Mouse (Mus musculus) limb, embryonic 13.5 days (tissue): ENCODE data around the gene Arhgef28. TPM values are rescaled to one million over a fixed set of nuclear protein-coding genes. Genes with fewer than 3 reads are reported as not detected.
"Not testable (repeated sequence)": the region's sequence is repeated elsewhere in the genome, so short reads cannot be mapped to it uniquely, and the experiment has no call there.

Source experiments
- ATAC-seq: fragments of 200-750 bp; cut with Nextera tagmentation; 2 replicates; pipeline ENCODE4 v1.8.0; 2017; ENCODE audit warnings: low read depth, moderate number of reproducible peaks, moderate TSS enrichment; ENCODE audit not compliant: low FRiP score
- H3K27ac ChIP-seq: fragments of 300-500 bp; sonication (generic); 2 replicates; pipeline ENCODE4 v1.5.1; 2015; ENCODE audit warnings: inconsistent platforms, mild to moderate bottlenecking, moderate library complexity
- H3K27me3 ChIP-seq: fragments of 300-500 bp; sonication (generic); 2 replicates; pipeline ENCODE4 v1.6.1; 2015; ENCODE audit warnings: mild to moderate bottlenecking, inconsistent platforms
- H3K36me3 ChIP-seq: fragments of 300-500 bp; sonication (generic); 2 replicates; pipeline ENCODE4 v1.6.1; 2015; ENCODE audit warnings: inconsistent platforms, mild to moderate bottlenecking, moderate library complexity
- H3K4me1 ChIP-seq: fragments of 300-500 bp; sonication (generic); 2 replicates; pipeline ENCODE4 v1.6.1; 2015; ENCODE audit warnings: inconsistent platforms
- H3K4me2 ChIP-seq: fragments of 300-500 bp; sonication (generic); replicated peaks from 2 replicates; pipeline ENCODE4 v1.6.1; 2015; ENCODE audit warnings: inconsistent platforms, mild to moderate bottlenecking, moderate library complexity
- H3K4me3 ChIP-seq: fragments of 300-500 bp; sonication (generic); 2 replicates; pipeline ENCODE4 v1.5.1; 2015; ENCODE audit warnings: moderate library complexity, mild to moderate bottlenecking, inconsistent platforms
- H3K9ac ChIP-seq: fragments of 300-500 bp; sonication (generic); 2 replicates; pipeline ENCODE4 v1.6.1; 2015; ENCODE audit warnings: mild to moderate bottlenecking, inconsistent platforms
- H3K9me3 ChIP-seq: fragments of 300-500 bp; sonication (generic); 2 replicates; pipeline ENCODE4 v1.6.1; 2016; ENCODE audit warnings: inconsistent platforms
- WGBS: fragments of 180-500 bp; shearing (Covaris S2); methylation state at CpG from one replicate; pipeline ENCODE4 v1.1.7; 2015; 5-methylcytosine and 5-hydroxymethylcytosine counted together
- polyA plus RNA-seq: library from polyadenylated mRNA; unstranded; fragments of >200 nt; fragmentation: Nextera tagmentation; extraction: Ambion mirVana; gene quantifications from 2 replicates; pipeline ENCODE4 v1.2.1, GENCODE M21; 2015

Gene Arhgef28
- polyA plus RNA-seq, 1 experiment from 2014 or later, result 26.2 TPM

DNA sequence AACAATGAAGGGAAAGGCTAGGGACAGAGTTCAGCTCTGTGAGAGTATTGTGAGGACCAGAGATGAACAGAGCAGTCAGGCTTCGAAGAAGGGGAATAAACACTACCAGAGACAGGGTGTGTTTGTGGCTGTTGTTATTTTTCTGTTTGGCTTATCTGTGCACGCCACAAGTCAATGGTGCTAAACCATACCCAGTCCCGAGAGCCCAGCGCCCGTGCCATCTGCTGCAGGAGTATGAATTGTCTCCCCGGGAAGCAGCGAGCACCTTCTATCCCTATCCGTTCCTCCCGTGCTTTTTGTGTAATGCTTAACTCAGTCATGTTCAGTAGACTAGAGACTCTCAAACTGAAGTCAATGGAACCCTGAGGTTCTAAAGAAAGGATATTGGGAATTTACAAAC lies 112.8 kb downstream of the Arhgef28 start:
- 82% methylated on average over 9 of the region's 9 CpGs for WGBS
- Histone ChIP-seq H3K27ac (peak overlapping the region; percentile 33; the same call in 1 of the 2 replicates), H3K4me3 (no peak overlapping the region), H3K27me3 (no peaks in the 10 kb centered on the region; the same call in 1 of the 2 replicates), H3K9ac (no peak overlapping the region), H3K4me2 (no peak overlapping the region), H3K9me3 (no peaks in the 10 kb centered on the region), H3K36me3 (no peaks in the 10 kb centered on the region), H3K4me1 (peaks cover 28% of the 10 kb centered on the region)
- no peak for ATAC-seq

DNA sequence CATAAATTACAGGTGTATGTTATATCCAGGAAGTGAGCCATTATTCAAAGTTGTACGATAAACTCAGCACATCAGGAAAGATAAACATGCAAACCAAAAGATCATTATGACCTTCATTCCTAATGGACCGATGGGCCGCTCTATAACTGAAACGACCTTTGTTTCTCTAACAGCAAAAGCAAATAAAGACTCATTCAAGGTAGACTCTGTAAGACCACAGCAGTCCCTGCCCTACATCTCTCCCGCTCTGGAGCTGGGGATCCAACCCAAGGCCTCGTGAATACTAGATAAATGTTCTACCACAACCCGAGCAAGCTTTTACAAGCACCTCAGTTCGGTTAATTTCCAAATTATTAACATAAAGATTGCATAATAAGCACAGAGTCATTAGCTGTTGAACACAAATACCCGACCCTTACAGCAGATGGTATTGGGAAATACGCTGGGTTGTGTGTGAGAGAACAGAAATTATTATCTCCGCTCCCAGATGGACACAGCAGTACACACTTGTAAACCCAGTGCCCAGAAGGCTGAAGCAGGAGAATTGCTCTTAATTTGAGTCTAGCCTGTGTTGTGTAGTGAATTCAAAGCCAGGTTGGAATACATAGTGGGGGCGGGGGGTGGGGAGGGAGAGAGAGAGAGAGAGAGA lies 113.8 kb downstream of the Arhgef28 start:
- WGBS, result 86% methylated on average over 12 of the region's 12 CpGs
- no peaks in the 10 kb centered on the region for H3K9me3 ChIP-seq

DNA sequence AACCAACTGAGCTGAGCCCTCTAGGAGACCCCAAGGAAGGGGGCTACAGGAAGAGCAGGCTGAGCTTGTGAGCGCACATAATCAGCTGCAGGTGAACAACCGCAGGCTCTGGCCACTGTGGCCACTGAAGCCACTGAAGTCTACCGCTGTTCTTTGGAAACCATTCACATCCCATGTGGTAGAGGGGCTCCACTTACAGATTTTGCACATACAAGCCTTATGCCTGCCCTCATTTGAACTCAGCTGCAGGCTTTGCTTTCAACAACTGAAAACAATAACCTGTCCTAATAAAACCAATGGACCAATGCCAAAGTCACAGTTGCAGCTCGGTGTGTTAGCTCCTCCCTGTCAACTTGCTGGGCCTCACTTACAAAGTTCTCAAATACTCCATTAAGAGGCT lies 126.6 kb downstream of the Arhgef28 start:
- 41% methylated on average over 4 of the region's 4 CpGs for WGBS
- Histone ChIP-seq H3K36me3 (no peaks in the 10 kb centered on the region), H3K27ac (0 out of 2 replicates have a peak overlapping the region, but pooled peaks have one; percentile 10)

More for the DNA sequence above, 113.8 kb downstream of the Arhgef28 start:
- no peak for ATAC-seq
- no peak overlapping the region for H3K4me3 ChIP-seq
- no peak overlapping the region for H3K27ac ChIP-seq
- H3K27me3 ChIP-seq, result no peaks in the 10 kb centered on the region; the same call in 1 of the 2 replicates
- no peak overlapping the region for H3K9ac ChIP-seq
- H3K4me1 ChIP-seq, result peaks cover 28% of the 10 kb centered on the region
- no peak overlapping the region for H3K4me2 ChIP-seq
- H3K36me3 ChIP-seq, result no peaks in the 10 kb centered on the region

DNA sequence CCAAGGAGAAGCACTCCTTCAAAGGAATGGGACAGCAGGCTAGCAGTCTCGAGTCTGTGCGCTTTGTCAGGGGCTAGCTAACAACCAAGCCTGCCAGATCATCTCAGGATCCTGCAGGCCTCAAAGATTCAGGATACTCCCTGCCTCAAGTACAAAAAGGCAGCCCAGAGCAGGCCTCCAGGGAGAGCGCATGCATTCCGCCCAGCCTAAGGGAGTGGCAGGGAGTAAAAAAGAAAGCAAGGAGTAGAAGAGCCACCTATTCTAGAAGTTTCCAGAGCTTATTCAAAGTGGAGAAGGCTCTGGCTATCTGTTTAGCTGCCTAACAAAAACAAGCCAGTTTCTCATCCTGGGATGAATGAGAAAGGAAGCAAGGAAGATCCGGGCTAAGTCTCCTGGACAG lies 128.0 kb downstream of the Arhgef28 start:
- H3K27ac ChIP-seq, result no peak overlapping the region
- WGBS, result 79% methylated on average over 5 of the region's 5 CpGs
- H3K9ac ChIP-seq, result no peak overlapping the region
- H3K4me2 ChIP-seq, result no peak overlapping the region
- no peaks in the 10 kb centered on the region for H3K27me3 ChIP-seq
- ATAC-seq, result no peak
- H3K36me3 ChIP-seq, result no peaks in the 10 kb centered on the region
- H3K4me1 ChIP-seq, result peaks cover 10% of the 10 kb centered on the region
- H3K9me3 ChIP-seq, result no peaks in the 10 kb centered on the region
- H3K4me3 ChIP-seq, result no peak overlapping the region

More for the DNA sequence above, 126.6 kb downstream of the Arhgef28 start:
- ATAC-seq, result peak; percentile 64; the same call in 1 of the 2 replicates
- H3K4me1 ChIP-seq, result peaks cover 10% of the 10 kb centered on the region
- H3K4me3 ChIP-seq, result no peak overlapping the region
- no peaks in the 10 kb centered on the region for H3K9me3 ChIP-seq
- H3K4me2 ChIP-seq, result no peak overlapping the region
- no peaks in the 10 kb centered on the region for H3K27me3 ChIP-seq
- no peak overlapping the region for H3K9ac ChIP-seq

DNA sequence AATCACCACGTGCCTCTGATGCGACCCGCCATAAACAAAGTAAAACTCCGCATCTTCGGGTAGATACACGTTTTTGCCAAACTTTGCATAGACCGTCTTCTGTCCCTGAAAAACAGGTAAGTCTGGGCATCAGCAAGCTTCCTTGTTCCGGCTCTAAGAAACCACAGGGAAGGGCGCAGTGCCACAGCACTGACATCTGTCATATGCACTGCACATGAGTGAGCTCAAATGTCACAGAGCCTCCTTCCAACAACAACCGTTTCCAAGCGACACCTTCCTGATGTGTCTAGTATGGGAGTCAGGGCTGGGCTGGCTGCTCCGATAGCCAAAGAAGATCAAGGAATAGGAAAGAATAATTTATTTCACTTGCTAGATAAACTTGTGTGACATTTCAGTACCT lies 129.0 kb downstream of the Arhgef28 start:
- Histone ChIP-seq H3K9ac (no peak overlapping the region), H3K4me2 (no peak overlapping the region), H3K36me3 (no peaks in the 10 kb centered on the region), H3K4me1 (peaks cover 10% of the 10 kb centered on the region), H3K27me3 (no peaks in the 10 kb centered on the region), H3K27ac (no peak overlapping the region), H3K9me3 (no peaks in the 10 kb centered on the region), H3K4me3 (no peak overlapping the region)
- WGBS, result 89% methylated on average over 12 of the region's 12 CpGs
- ATAC-seq, result no peak

DNA sequence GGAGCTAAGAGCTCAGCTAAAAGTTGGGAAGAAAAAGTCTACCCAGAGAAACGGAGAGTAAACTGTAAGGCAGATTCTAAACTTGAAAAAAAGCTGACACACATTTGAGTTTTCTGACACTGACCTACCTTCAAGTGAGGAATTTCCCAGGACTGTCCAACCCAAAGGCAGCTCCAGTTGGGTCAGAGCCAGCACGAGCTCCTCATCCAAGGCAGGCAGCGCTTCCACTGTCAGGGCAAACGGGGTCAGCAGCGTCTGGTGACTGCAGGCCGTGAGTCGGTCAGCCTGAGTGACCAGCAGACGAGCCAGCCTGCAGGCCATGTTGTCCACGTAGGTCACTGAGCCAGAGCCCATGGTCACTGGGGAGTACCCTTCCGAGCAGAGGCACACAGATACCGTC lies 131.4 kb downstream of the Arhgef28 start:
- Histone ChIP-seq H3K27ac (no peak overlapping the region), H3K4me1 (peaks cover 9% of the 10 kb centered on the region), H3K9ac (no peak overlapping the region), H3K27me3 (no peaks in the 10 kb centered on the region), H3K4me2 (no peak overlapping the region), H3K9me3 (no peaks in the 10 kb centered on the region), H3K4me3 (no peak overlapping the region), H3K36me3 (no peaks in the 10 kb centered on the region)
- WGBS, result 79% methylated on average over 11 of the region's 11 CpGs
- ATAC-seq, result no peak

DNA sequence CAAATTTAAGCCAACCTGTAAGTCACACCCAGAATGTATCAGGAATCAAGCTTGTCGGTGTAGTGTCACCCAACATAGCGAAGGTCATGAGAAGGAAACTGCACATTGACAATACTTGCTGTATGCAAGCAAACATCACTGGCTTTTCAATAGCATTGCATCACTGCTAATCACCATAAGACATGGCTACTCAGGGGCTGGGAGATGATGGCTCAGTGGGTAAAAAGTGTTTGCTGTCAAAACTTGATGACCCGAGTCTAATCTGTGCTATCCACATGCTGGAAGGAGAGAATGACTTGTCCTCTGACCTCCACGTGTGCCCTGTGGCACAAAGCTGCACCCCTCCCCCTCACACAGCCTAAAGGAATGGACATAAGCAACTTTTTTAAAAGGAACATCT lies 133.0 kb downstream of the Arhgef28 start:
- Histone ChIP-seq H3K4me2 (no peak overlapping the region), H3K9ac (no peak overlapping the region), H3K4me3 (no peak overlapping the region), H3K9me3 (no peaks in the 10 kb centered on the region), H3K27ac (no peak overlapping the region), H3K36me3 (no peaks in the 10 kb centered on the region), H3K4me1 (no peaks in the 10 kb centered on the region), H3K27me3 (no peaks in the 10 kb centered on the region)
- no peak for ATAC-seq
- 85% methylated on average over 4 of the region's 4 CpGs for WGBS

DNA sequence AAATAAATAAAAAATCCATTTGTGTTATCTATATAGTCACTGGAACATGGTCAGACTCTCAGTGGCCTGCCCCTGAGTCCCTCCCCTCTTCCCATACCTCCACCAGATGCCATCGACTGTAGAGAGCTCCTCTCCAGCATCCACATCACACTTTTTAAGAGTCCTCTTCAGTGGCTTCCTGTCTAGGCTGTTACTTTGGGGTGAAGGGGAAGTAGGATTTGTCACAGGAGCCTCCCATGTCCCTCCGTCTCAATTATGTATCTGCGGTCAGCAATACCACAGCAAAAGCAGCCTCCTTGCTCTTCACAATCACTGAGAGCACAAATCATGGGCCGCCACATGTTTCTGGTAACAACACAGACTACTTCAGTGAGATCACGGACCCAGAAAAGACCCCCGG lies 135.8 kb downstream of the Arhgef28 start:
- no peak overlapping the region for H3K9ac ChIP-seq
- H3K4me2 ChIP-seq, result no peak overlapping the region
- no peaks in the 10 kb centered on the region for H3K4me1 ChIP-seq
- H3K36me3 ChIP-seq, result no peaks in the 10 kb centered on the region
- ATAC-seq, result no peak
- no peaks in the 10 kb centered on the region for H3K27me3 ChIP-seq
- no peak overlapping the region for H3K27ac ChIP-seq
- no peaks in the 10 kb centered on the region for H3K9me3 ChIP-seq
- no peak overlapping the region for H3K4me3 ChIP-seq
- 89% methylated on average over 6 of the region's 6 CpGs for WGBS

DNA sequence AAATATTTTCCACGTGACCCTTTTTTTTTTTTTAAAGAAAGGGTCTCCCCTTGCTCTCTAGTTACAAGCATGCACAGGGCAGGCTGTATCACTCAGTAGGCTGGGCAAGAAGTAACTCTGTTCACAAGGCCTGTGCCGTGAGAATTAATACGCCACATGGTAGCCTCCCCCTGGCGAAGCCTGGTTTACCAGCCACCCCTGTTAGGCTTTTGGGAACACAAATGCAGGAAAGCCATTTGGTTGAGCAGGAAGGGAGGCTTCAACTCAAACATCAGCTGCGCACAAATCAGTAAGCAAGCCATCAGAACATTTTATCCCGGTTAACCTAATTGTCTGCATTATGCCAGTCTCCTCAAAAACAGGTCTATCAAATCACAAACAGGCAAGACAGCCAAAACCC lies 136.6 kb downstream of the Arhgef28 start:
- H3K4me3 ChIP-seq, result no peak overlapping the region
- no peaks in the 10 kb centered on the region for H3K9me3 ChIP-seq
- no peaks in the 10 kb centered on the region for H3K4me1 ChIP-seq
- no peak overlapping the region for H3K9ac ChIP-seq
- no peaks in the 10 kb centered on the region for H3K36me3 ChIP-seq
- no peak for ATAC-seq
- WGBS, result 89% methylated on average over 6 of the region's 6 CpGs
- no peak overlapping the region for H3K4me2 ChIP-seq
- H3K27me3 ChIP-seq, result no peaks in the 10 kb centered on the region
- H3K27ac ChIP-seq, result no peak overlapping the region

DNA sequence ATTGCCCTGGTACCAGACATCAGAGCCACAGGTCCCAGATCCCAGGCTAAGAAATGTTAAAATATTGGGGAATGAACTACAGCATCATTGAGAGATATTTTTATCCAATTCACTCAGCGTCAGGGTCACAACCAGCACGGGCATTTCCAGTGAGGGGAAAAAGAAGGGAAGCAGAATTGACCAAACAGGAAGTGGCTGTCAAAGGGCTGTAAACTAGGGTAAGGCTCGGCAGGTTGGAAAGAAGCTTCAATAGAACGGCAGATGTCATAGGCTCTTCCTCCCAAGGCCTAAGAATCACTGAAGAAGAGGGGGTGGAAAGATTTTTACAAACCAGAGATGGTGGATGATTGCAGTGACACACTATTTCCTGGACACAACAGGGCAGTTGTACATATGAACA lies 143.4 kb downstream of the Arhgef28 start:
- no peak overlapping the region for H3K4me3 ChIP-seq
- WGBS, result 39% methylated on average over 4 of the region's 4 CpGs
- H3K27ac ChIP-seq, result no peak overlapping the region
- no peak overlapping the region for H3K9ac ChIP-seq
- no peaks in the 10 kb centered on the region for H3K36me3 ChIP-seq
- H3K27me3 ChIP-seq, result no peaks in the 10 kb centered on the region
- H3K4me1 ChIP-seq, result no peaks in the 10 kb centered on the region
- ATAC-seq, result no peak
- peaks cover 6% of the 10 kb centered on the region; the same call in 1 of the 2 replicates for H3K9me3 ChIP-seq
- H3K4me2 ChIP-seq, result no peak overlapping the region

DNA sequence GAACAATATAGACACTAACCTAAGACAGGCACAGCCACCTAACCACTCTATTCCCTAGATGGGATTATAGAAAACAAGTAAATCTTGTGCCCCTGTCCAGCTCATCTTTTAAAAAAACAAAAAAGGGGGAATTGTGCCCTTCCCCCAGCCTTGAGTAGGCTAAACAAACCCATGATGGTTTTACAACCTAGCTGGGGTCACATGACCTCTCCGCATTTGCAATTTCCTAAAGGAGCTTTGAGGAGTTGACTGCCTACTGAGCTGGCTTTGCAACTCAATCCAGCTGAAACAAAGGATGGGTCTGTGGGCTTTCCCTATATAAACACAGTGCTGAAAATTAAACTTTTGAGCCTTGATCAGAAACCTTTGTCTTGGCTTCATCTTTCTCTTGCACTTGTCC lies 146.1 kb downstream of the Arhgef28 start:
- not testable (repeated sequence) for H3K27ac ChIP-seq, H3K4me2 ChIP-seq, H3K9me3 ChIP-seq, H3K27me3 ChIP-seq, ATAC-seq, H3K4me1 ChIP-seq, H3K9ac ChIP-seq, H3K4me3 ChIP-seq, H3K36me3 ChIP-seq
- WGBS, result 71% methylated on average over 1 of the region's 1 CpGs

DNA sequence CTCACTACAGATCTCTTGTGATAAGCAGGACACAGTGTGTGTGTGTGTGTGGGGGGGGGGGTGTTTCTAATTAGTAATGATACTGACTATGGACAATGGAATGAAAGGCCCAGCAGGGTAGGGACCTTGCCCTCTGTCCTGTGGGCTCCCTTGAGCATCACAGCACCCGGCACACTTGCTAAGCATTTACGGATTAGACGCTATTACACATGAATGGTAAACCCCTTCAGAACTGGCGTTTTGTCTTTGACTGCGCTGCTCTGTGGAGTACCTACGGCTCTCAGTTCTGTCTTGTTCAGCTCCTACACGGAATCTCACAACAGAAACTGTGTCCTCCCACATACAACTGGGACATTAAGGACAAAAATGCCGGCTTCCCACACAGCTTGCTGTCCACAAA lies 151.0 kb downstream of the Arhgef28 start:
- no peak overlapping the region for H3K4me3 ChIP-seq
- no peaks in the 10 kb centered on the region for H3K36me3 ChIP-seq
- H3K9ac ChIP-seq, result no peak overlapping the region
- WGBS, result 86% methylated on average over 8 of the region's 8 CpGs
- no peaks in the 10 kb centered on the region for H3K27me3 ChIP-seq
- H3K4me2 ChIP-seq, result no peak overlapping the region
- H3K27ac ChIP-seq, result no peak overlapping the region
- 0 out of 2 replicates have a peak, but pooled peaks cover 4% of the 10 kb centered on the region for H3K4me1 ChIP-seq
- H3K9me3 ChIP-seq, result peaks cover 9% of the 10 kb centered on the region; the same call in 1 of the 2 replicates
- ATAC-seq, result no peak

DNA sequence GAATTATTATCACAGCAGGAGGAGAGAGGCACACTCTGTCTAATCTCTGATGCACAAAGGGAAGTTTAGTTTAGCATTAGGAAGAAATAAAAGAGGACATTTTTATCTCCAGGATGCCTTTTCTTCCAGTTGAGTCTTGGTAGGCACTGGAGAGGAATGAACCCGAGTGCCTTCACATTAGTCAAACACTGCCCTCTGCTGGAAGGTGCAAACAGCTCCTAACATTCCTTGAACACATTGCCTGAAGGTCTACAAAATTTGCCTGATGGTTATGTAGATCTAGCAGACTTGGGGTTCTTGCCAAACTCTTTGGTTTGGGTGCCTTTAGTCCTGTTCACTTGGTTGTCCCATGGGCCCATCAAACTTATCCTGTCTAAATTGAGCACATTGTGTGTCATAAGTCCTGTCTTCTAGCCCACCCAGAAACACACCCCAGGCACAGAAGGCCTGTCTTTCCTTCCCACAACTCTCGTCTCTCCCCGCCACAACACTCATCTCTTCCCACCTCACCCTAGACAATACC lies 165.6 kb downstream of the Arhgef28 start:
- Histone ChIP-seq H3K4me3 (no peak overlapping the region), H3K27ac (no peak overlapping the region), H3K9ac (no peak overlapping the region), H3K9me3 (no peaks in the 10 kb centered on the region), H3K4me1 (peaks cover 3% of the 10 kb centered on the region; the same call in 1 of the 2 replicates), H3K4me2 (no peak overlapping the region), H3K27me3 (no peaks in the 10 kb centered on the region), H3K36me3 (no peaks in the 10 kb centered on the region)
- ATAC-seq, result no peak
- 75% methylated on average over 3 of the region's 3 CpGs for WGBS
